Mouse (Mus musculus) MEL (cell line): ENCODE results near the gene Rnf114.

Source experiments
- CTCF ChIP-seq, 3 experiments: IDR thresholded peaks in 2 of 3; conservative IDR thresholded peaks in 1 of 3; 2 replicates each; pipeline ENCODE4 v1.5.1; 2011 to 2012; ENCODE audit warnings: low read length in 3 of 3, low read depth in 2 of 3, mild to moderate bottlenecking in 2 of 3, improper control_type of control experiment in 1 of 3, inconsistent platforms in 1 of 3, mixed read lengths in 1 of 3, moderate library complexity in 1 of 3; ENCODE audit not compliant: control insufficient read depth in 1 of 3, insufficient read depth in 1 of 3, poor library complexity in 1 of 3, severe bottlenecking in 1 of 3
- E2F4 ChIP-seq: IDR thresholded peaks from 2 replicates; pipeline ENCODE4 v1.6.1; 2011; ENCODE audit warnings: low read depth, low read length, improper control_type of control experiment, borderline replicate concordance
- EP300 ChIP-seq, 2 experiments: IDR thresholded peaks; 2 replicates each; pipeline ENCODE4 v1.6.1; 2011; ENCODE audit warnings: improper control_type of control experiment in 2 of 2, low read length in 2 of 2, low read depth in 1 of 2, mild to moderate bottlenecking in 1 of 2
- ETS1 ChIP-seq: IDR thresholded peaks from 2 replicates; pipeline ENCODE4 v1.6.1; 2012; ENCODE audit warnings: low read depth, mild to moderate bottlenecking, inconsistent platforms, low read length, improper control_type of control experiment, moderate library complexity
- JUND ChIP-seq: IDR thresholded peaks from 2 replicates; pipeline ENCODE4 v1.6.1; 2011; ENCODE audit warnings: low read depth, mild to moderate bottlenecking, improper control_type of control experiment, low read length
- KAT2A ChIP-seq: conservative IDR thresholded peaks from 2 replicates; pipeline ENCODE4 v1.6.1; 2012; ENCODE audit warnings: low read depth, low read length, improper control_type of control experiment, inconsistent platforms
- MAZ ChIP-seq: IDR thresholded peaks from 2 replicates; pipeline ENCODE4 v1.6.1; 2012; ENCODE audit warnings: low read depth, mild to moderate bottlenecking, inconsistent platforms, low read length, improper control_type of control experiment
- MXI1 ChIP-seq: IDR thresholded peaks from 2 replicates; pipeline ENCODE4 v1.6.1; 2011; ENCODE audit warnings: mild to moderate bottlenecking, low read depth, low read length, improper control_type of control experiment
- MYB ChIP-seq: IDR thresholded peaks from 2 replicates; pipeline ENCODE4 v1.6.1; 2011; ENCODE audit warnings: mild to moderate bottlenecking, low read depth, low read length, improper control_type of control experiment
- POLR2A ChIP-seq, 2 experiments: IDR thresholded peaks; 2 replicates each; pipeline ENCODE4 v1.6.1; 2011 to 2012; ENCODE audit warnings: low read length in 2 of 2, mild to moderate bottlenecking in 2 of 2, control low read depth in 1 of 2, improper control_type of control experiment in 1 of 2, low read depth in 1 of 2, moderate library complexity in 1 of 2; ENCODE audit not compliant: control insufficient read depth in 1 of 2, insufficient read depth in 1 of 2, poor library complexity in 1 of 2
- RAD21 ChIP-seq: IDR thresholded peaks from 2 replicates; pipeline ENCODE4 v1.6.1; 2011; ENCODE audit warnings: mild to moderate bottlenecking, low read depth, low read length, improper control_type of control experiment
- SIN3A ChIP-seq: IDR thresholded peaks from 2 replicates; pipeline ENCODE4 v1.6.1; 2012; ENCODE audit warnings: low read length, improper control_type of control experiment, inconsistent platforms
- SMC3 ChIP-seq: IDR thresholded peaks from 2 replicates; pipeline ENCODE4 v1.6.1; 2011; ENCODE audit warnings: low read depth, low read length, improper control_type of control experiment
- TBP ChIP-seq: IDR thresholded peaks from 2 replicates; pipeline ENCODE4 v1.8.0; 2011; ENCODE audit warnings: low read depth, low read length, improper control_type of control experiment

- TF ChIP-seq E2F4, result no peak
- TF ChIP-seq POLR2A (IDR thresholded peaks at IDR 0.05; ENCODE audit: control insufficient read depth in 1 of 2, insufficient read depth in 1 of 2, low read depth in 1 of 2, low read length in 2 of 2, poor library complexity in 1 of 2), result no peak
- no peak for TF ChIP-seq SMC3
- no peak for TF ChIP-seq RAD21
- no peak for TF ChIP-seq CTCF (IDR thresholded peaks at IDR 0.05 in 2 of 3, conservative IDR thresholded peaks at IDR 0.05 in 1 of 3; ENCODE audit: control insufficient read depth in 1 of 3, insufficient read depth in 1 of 3, low read depth in 2 of 3, low read length in 3 of 3, poor library complexity in 1 of 3, severe bottlenecking in 1 of 3)
- no peak for TF ChIP-seq TBP
- no peak for TF ChIP-seq KAT2A
- TF ChIP-seq ETS1, result no peak
- no peak for TF ChIP-seq SIN3A
- TF ChIP-seq EP300 (IDR thresholded peaks at IDR 0.05; ENCODE audit: low read depth in 1 of 2, low read length in 2 of 2), result no peak
- no peak for TF ChIP-seq MYB
- TF ChIP-seq MAZ, result no peak
- no peak for TF ChIP-seq MXI1
- no peak for TF ChIP-seq JUND
Observed at GRCm38 (mm10) chr2:167476200-167476688, 16.2 kb upstream of the Rnf114 start.
